Mouse (Mus musculus): ENCODE measurements around the gene Gm44503.

DNA sequence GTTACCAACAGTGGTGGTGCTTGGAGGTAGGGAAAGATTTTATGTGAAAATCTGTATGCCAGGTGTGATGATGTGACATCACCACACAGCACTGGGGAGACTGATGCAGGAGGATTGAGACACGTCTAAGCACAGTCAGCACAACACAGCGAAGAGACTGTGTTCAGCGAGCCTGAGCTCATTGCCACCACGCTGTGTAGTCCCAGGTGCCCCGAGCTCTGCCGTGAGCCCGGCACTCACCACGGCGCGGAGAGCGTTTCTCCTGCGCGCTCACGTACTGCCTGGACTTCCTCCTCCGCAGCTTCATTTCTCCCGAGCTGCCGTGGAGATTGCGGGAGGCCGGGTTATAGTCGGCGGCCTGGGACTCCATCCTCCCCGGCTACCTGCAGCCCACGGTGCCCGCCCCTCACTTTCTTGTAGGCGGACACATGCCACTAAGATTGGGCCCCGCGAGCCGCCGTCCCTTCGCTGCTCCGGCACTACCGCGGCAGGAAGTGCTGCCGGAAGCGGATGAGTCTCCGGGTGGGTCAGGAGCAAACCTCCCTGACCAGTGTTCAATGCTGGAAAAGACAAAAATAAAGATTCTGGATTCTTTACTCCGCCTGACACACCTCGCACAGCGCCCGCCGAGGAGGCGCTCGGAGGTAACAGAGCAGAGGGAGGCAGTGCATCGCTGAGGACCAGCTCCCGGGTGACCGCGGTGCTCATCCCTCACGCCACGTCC is 80.7 kb downstream of the Gm44503 start:
- TF ChIP-seq CTCF (IDR thresholded peaks at IDR 0.05; ENCODE audit: low read depth): no peak
- TF ChIP-seq EP300 (IDR thresholded peaks at IDR 0.05; ENCODE audit: low read depth): no peak

All from liver, embryonic 14.5 days (tissue).